Mouse (Mus musculus): Measurements from ENCODE around the gene Mas1. TPM values are rescaled to one million over a fixed set of nuclear protein-coding genes. Genes with fewer than 3 reads are reported as not detected.

Gene Mas1
- polyA plus RNA-seq, 1 experiment from 2014 or later: 0.44 TPM

- H3K4me1 ChIP-seq: no peaks in the 10 kb centered on the region; the same call in 1 of the 2 replicates
- ATAC-seq (ENCODE audit: low FRiP score): no peak
Measured at GRCm38 (mm10) chr17:12846474-12846873, 21.5 kb downstream of the Mas1 start.

GRCm38 (mm10) chr17:12845862-12846261 is 22.1 kb downstream of the Mas1 start:
- Histone ChIP-seq H3K27ac (replicated peaks) (no peak overlapping the region; the same call in 1 of the 2 replicates), H3K4me2 (no peak overlapping the region), H3K9ac (replicated peaks) (no peak overlapping the region), H3K4me1 (no peaks in the 10 kb centered on the region; the same call in 1 of the 2 replicates), H3K27me3 (replicated peaks) (no peaks in the 10 kb centered on the region), H3K9me3 (replicated peaks) (no peaks in the 10 kb centered on the region), H3K4me3 (replicated peaks) (no peak overlapping the region), H3K36me3 (no peaks in the 10 kb centered on the region)
- no peak for ATAC-seq (ENCODE audit: low FRiP score)
- 49% methylated on average over 5 of the region's 5 CpGs for WGBS

More at GRCm38 (mm10) chr17:12846474-12846873, 21.5 kb downstream of the Mas1 start:
- no peaks in the 10 kb centered on the region for H3K9me3 ChIP-seq (replicated peaks)
- 76% methylated on average over 5 of the region's 5 CpGs for WGBS
- H3K9ac ChIP-seq (replicated peaks): no peak overlapping the region
- H3K27me3 ChIP-seq (replicated peaks): no peaks in the 10 kb centered on the region
- no peak overlapping the region for H3K4me3 ChIP-seq (replicated peaks)
- no peak overlapping the region for H3K27ac ChIP-seq (replicated peaks)
- no peak overlapping the region for H3K4me2 ChIP-seq
- no peaks in the 10 kb centered on the region for H3K36me3 ChIP-seq

- H3K9me3 ChIP-seq (replicated peaks): no peaks in the 10 kb centered on the region
- H3K36me3 ChIP-seq: no peaks in the 10 kb centered on the region
- no peaks in the 10 kb centered on the region for H3K27me3 ChIP-seq (replicated peaks)
- H3K27ac ChIP-seq (replicated peaks): no peak overlapping the region
- no peak for ATAC-seq (ENCODE audit: low FRiP score)
- 86% methylated on average over 4 of the region's 4 CpGs for WGBS
- H3K4me3 ChIP-seq (replicated peaks): no peak overlapping the region
- H3K4me2 ChIP-seq: no peak overlapping the region
- H3K9ac ChIP-seq (replicated peaks): no peak overlapping the region
- H3K4me1 ChIP-seq: peaks cover 2% of the 10 kb centered on the region
Measured at GRCm38 (mm10) chr17:12844540-12844939, 23.4 kb downstream of the Mas1 start.

GRCm38 (mm10) chr17:12843826-12844225 is 24.1 kb downstream of the Mas1 start:
- WGBS: 89% methylated on average over 6 of the region's 6 CpGs
- Histone ChIP-seq H3K9ac (replicated peaks) (no peak overlapping the region), H3K27ac (replicated peaks) (no peak overlapping the region), H3K4me1 (peaks cover 2% of the 10 kb centered on the region), H3K9me3 (replicated peaks) (no peaks in the 10 kb centered on the region), H3K27me3 (replicated peaks) (no peaks in the 10 kb centered on the region), H3K4me2 (no peak overlapping the region), H3K4me3 (replicated peaks) (no peak overlapping the region), H3K36me3 (no peaks in the 10 kb centered on the region)
- no peak for ATAC-seq (ENCODE audit: low FRiP score)

- no peaks in the 10 kb centered on the region for H3K9me3 ChIP-seq (replicated peaks)
- H3K4me1 ChIP-seq: peaks cover 2% of the 10 kb centered on the region; the same call in 1 of the 2 replicates
- H3K4me2 ChIP-seq: no peak overlapping the region
- H3K9ac ChIP-seq (replicated peaks): no peak overlapping the region
- H3K27me3 ChIP-seq (replicated peaks): no peaks in the 10 kb centered on the region
- 64% methylated on average over 10 of the region's 10 CpGs for WGBS
- no peak for ATAC-seq (ENCODE audit: low FRiP score)
- H3K27ac ChIP-seq (replicated peaks): no peak overlapping the region
- H3K36me3 ChIP-seq: no peaks in the 10 kb centered on the region
- no peak overlapping the region for H3K4me3 ChIP-seq (replicated peaks)
Measured at GRCm38 (mm10) chr17:12839475-12840267, 28.3 kb downstream of the Mas1 start.

- Histone ChIP-seq H3K9me3 (replicated peaks) (no peaks in the 10 kb centered on the region), H3K4me2 (no peak overlapping the region), H3K36me3 (no peaks in the 10 kb centered on the region), H3K9ac (replicated peaks) (no peak overlapping the region), H3K27me3 (replicated peaks) (no peaks in the 10 kb centered on the region), H3K27ac (replicated peaks) (no peak overlapping the region), H3K4me3 (replicated peaks) (no peak overlapping the region), H3K4me1 (peaks cover 2% of the 10 kb centered on the region; the same call in 1 of the 2 replicates)
- no peak for ATAC-seq (ENCODE audit: low FRiP score)
- 93% methylated on average over 5 of the region's 5 CpGs for WGBS
Measured at GRCm38 (mm10) chr17:12835738-12836137, 32.2 kb downstream of the Mas1 start.

GRCm38 (mm10) chr17:12834826-12835225 is 33.1 kb downstream of the Mas1 start:
- Histone ChIP-seq H3K9ac (replicated peaks) (no peak overlapping the region), H3K36me3 (no peaks in the 10 kb centered on the region), H3K27me3 (replicated peaks) (no peaks in the 10 kb centered on the region), H3K4me2 (no peak overlapping the region), H3K4me1 (peaks cover 2% of the 10 kb centered on the region; the same call in 1 of the 2 replicates), H3K4me3 (replicated peaks) (no peak overlapping the region), H3K27ac (replicated peaks) (no peak overlapping the region), H3K9me3 (replicated peaks) (no peaks in the 10 kb centered on the region)
- 66% methylated on average over 3 of the region's 3 CpGs for WGBS
- ATAC-seq (ENCODE audit: low FRiP score): no peak

GRCm38 (mm10) chr17:12834317-12834716 is 33.6 kb downstream of the Mas1 start:
- no peak overlapping the region for H3K27ac ChIP-seq (replicated peaks)
- ATAC-seq (ENCODE audit: low FRiP score): no peak
- 83% methylated on average over 3 of the region's 3 CpGs for WGBS

GRCm38 (mm10) chr17:12832657-12833056 is 35.3 kb downstream of the Mas1 start:
- Histone ChIP-seq H3K9ac (replicated peaks) (no peak overlapping the region), H3K9me3 (replicated peaks) (no peaks in the 10 kb centered on the region), H3K36me3 (no peaks in the 10 kb centered on the region), H3K27me3 (replicated peaks) (no peaks in the 10 kb centered on the region), H3K4me1 (no peaks in the 10 kb centered on the region), H3K27ac (replicated peaks) (no peak overlapping the region), H3K4me2 (no peak overlapping the region), H3K4me3 (replicated peaks) (no peak overlapping the region)
- ATAC-seq (ENCODE audit: low FRiP score): no peak
- whole genome bisulfite sequencing: 98% methylated on average over 4 of the region's 4 CpGs

More at GRCm38 (mm10) chr17:12834317-12834716, 33.6 kb downstream of the Mas1 start:
- Histone ChIP-seq H3K9ac (replicated peaks) (no peak overlapping the region), H3K4me2 (no peak overlapping the region), H3K4me3 (replicated peaks) (no peak overlapping the region), H3K27me3 (replicated peaks) (no peaks in the 10 kb centered on the region), H3K4me1 (no peaks in the 10 kb centered on the region; the same call in 1 of the 2 replicates), H3K36me3 (no peaks in the 10 kb centered on the region), H3K9me3 (replicated peaks) (no peaks in the 10 kb centered on the region)

GRCm38 (mm10) chr17:12832231-12832630 is 35.7 kb downstream of the Mas1 start:
- WGBS: 93% methylated on average over 3 of the region's 3 CpGs
- Histone ChIP-seq H3K4me1 (no peaks in the 10 kb centered on the region), H3K4me2 (no peak overlapping the region), H3K9ac (replicated peaks) (no peak overlapping the region), H3K27me3 (replicated peaks) (no peaks in the 10 kb centered on the region), H3K36me3 (no peaks in the 10 kb centered on the region), H3K9me3 (replicated peaks) (no peaks in the 10 kb centered on the region), H3K27ac (replicated peaks) (no peak overlapping the region), H3K4me3 (replicated peaks) (no peak overlapping the region)
- no peak for ATAC-seq (ENCODE audit: low FRiP score)

GRCm38 (mm10) chr17:12830351-12830750 is 37.6 kb downstream of the Mas1 start:
- H3K9ac ChIP-seq (replicated peaks): no peak overlapping the region
- H3K27me3 ChIP-seq (replicated peaks): no peaks in the 10 kb centered on the region
- H3K4me2 ChIP-seq: no peak overlapping the region
- H3K36me3 ChIP-seq: no peaks in the 10 kb centered on the region
- no peak overlapping the region for H3K27ac ChIP-seq (replicated peaks)
- ATAC-seq (ENCODE audit: low FRiP score): no peak
- H3K9me3 ChIP-seq (replicated peaks): no peaks in the 10 kb centered on the region
- no peaks in the 10 kb centered on the region for H3K4me1 ChIP-seq
- WGBS: 80% methylated on average over 5 of the region's 5 CpGs
- H3K4me3 ChIP-seq (replicated peaks): no peak overlapping the region

- no peak overlapping the region for H3K27ac ChIP-seq (replicated peaks)
- no peaks in the 10 kb centered on the region for H3K27me3 ChIP-seq (replicated peaks)
- WGBS: 87% methylated on average over 4 of the region's 4 CpGs
- no peak overlapping the region for H3K9ac ChIP-seq (replicated peaks)
- no peak overlapping the region for H3K4me3 ChIP-seq (replicated peaks)
- no peaks in the 10 kb centered on the region for H3K4me1 ChIP-seq
- H3K9me3 ChIP-seq (replicated peaks): no peaks in the 10 kb centered on the region
- no peak for ATAC-seq (ENCODE audit: low FRiP score)
- no peaks in the 10 kb centered on the region for H3K36me3 ChIP-seq
- H3K4me2 ChIP-seq: no peak overlapping the region
Measured at GRCm38 (mm10) chr17:12815885-12816284, 52.1 kb downstream of the Mas1 start.
